Mouse (Mus musculus) mature B cell (primary cell): Measurements from ENCODE around the gene Bag1.
"Not testable (repeated sequence)": the region's sequence is repeated elsewhere in the genome, so short reads cannot be mapped to it uniquely, and the experiment has no call there.

ENCODE experiments used
- in situ Hi-C: fragments of 300-500 bp; cut with MboI; formaldehyde crosslinking; loops from 2 replicates; pipeline ENCODE4 v1.14.3; 2019

Gene Bag1

DNA sequence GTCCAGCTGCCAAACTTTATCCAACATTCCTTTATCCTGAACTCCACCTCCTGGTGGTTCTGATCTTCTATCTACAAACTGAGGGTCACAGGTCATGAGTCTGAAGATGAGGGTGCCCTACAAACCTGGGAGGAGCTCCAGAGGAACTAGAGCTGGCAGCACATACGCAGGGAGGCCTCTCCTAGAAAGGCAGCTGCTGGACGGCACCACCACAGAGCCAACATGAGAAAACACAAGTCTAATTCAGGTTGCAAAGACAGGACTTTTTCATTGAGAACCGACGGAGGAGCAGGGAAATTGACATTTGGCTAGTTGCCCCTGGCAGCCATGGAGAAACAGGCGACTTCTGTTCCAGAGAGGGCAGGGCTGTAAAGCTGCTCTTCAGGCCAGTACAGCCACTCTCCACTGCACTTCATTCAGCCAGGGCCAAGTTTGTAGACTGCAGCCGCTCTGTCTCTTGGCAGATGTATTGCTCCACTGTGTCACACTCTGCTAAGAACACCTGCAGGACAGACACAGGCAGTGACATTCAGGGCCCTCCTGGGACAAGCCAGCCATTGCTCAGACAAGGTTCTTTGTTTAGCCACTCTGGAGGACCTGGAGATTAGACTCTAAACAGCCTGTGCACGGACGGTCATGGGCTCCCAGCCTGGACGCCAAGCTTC lies 11.8 kb downstream of the Bag1 start:
- in situ Hi-C loops, result no loop called here

DNA sequence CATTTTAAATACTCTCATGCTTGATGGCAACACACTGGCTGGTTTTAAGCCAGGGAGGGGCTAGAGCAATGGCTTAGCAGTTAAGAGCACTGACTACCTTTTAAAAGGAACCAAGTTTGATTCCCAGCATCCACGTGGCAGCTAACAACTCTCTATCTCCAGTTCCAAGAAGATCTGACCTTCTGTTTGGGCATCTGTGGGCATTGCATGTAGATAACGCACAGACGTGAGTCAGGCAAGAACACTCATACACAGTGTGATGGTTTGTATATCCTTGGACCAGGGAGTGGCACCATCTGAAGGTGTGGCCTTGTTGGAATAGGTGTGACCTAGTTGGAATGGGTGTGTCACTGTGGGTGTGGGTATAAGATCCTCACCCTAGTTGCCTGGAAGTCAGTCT lies 13.7 kb downstream of the Bag1 start:
- in situ Hi-C loops, result not testable (repeated sequence)

DNA sequence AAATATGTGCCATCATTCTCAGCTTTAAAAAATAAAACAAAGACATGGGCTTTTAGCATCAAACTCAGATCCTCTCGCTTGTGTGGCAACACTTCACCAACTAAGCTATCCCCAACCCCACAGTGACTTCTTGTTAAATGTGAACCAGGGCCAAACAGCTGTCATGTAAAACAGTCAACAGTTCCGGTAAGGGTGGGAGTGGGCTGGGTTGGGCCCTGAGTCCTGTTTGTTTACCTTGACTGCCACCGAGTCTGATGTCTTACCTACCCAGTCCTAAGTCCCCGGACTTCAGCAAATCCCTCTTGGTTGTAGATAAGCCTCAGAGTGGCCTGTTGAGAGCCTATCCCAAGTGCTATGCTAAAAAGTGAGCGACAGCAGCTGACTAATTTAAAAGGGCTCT lies 14.4 kb downstream of the Bag1 start:
- in situ Hi-C loops, result no loop called here

DNA sequence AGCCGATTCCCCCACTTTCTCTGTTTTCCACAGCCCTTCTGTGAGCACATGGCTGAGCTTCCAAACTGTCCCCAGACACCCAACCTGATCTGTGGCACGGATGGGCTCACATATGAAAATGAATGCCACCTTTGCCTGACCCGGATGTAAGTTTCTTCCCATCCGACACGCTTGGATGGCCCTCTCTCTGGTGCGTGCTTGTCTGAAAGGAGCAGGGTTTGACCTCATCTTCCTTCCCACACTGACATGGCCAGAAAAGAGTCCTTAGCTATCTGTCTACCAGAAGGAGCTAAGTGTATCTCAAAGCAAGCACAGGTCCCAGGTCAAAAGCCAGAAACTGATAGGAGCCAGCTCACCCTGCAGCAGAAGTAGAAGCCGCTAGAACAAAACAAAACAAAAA lies 19.0 kb downstream of the Bag1 start:
- in situ Hi-C loops, result no loop called here

DNA sequence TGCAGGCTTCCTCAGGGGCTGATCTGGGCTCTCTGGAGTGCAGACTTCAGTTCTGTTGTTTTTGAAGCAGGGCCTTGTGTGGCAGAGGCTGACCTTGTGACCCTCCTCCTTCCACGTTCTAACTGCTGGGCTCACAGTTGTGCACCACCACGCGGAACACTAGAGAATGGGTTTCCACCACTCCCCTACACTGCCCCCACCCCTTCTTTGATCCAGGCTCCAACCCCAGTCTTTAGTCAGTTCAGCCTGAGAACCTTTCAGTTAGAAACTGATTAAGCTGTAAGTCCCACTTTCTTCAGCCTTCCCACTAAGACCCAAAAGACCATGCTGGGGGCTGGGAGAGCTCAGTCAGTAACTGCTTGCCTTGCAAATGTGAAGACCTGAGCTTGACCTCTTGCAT lies 22.5 kb downstream of the Bag1 start:
- in situ Hi-C loops, result no loop called here

DNA sequence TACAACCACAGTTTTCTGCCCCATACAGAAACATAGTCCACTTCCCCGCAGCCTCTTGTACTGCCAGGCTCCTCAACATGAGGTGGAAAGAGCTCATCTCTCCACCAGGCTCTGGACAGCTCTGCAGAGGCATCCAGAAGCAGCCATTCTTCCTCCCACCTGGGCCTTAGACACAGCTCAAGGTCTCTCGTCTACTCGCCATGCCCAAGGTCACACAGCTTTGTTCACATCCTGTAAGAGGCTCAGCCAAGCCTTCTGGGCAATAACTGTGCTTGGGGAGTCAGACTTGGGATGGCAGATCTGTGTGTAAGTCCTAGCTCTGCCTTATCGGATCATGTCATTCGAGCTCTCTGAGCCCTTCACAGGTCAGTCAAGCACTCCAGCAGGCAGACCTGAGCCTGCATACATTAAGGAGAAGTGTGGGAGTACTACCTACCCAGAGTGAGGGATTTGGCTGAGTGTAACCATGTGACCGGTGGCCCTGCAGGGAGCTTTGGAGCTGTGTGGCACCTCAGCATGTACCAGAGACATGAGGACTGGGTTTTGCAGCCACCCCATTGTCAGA lies 24.9 kb downstream of the Bag1 start:
- in situ Hi-C loops, result no loop called here

DNA sequence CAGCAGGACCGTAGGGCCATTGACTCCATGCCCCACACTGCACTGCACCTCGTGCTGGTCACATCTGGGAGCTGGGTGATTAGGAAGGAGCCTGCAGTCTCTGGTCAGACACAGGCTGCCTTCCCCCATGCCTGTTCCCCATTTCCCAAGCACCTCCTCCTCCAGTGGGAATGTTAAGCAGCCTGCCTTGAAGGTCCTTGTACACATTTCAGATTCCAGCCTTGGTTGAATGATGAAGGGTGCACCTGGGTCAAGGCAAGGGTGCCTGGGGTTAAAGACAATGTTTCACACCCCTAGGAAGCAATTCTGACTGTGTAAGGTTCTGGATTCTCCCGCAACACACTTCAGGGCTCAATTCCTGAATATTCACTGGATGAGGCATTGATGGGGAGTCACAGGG lies 26.8 kb downstream of the Bag1 start:
- in situ Hi-C loops, result no loop called here

DNA sequence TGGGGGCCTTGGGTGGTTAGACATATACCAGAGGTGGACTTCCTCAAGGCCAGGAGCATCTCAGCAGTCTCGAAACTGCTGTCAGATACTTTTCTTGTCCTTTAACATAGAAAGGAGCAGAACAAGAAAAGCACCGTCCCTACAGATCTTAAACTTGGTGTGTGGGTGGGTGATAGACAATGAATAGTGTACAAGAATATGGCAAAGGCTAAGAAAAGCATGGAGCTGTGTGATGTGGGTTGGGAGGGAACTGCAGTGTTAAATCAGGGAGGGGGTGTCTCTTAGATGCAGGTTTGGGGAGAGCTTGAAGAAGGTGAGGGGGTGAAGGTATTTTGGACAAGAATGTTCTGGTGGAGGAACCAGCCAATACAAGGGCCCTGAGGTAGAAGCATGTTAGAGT lies 27.5 kb downstream of the Bag1 start:
- in situ Hi-C loops, result no loop called here

DNA sequence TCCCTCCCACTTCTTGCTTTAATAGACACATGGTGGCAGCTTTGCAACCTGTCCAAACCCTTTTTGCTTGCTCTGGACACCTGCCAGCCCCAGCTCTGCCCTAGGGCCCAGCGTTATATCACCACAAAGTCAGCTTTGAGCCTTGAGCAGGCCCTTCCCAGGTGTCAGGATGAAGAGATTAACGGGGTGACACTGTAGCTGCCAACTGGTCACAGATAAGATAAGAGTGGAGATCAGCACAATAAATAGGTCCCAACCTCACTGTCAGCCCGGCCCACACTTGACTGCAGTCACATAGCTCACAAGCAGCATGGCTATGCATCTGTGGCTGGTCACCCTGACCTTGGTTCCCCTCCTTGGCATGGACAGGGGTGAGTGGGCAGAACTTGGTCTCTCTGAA lies 28.3 kb downstream of the Bag1 start, which contains the start of gene Spink4:
Gene Spink4 (plus strand): TSS at position 268 of the 400 bp plus-strand sequence.
- in situ Hi-C loops, result no loop called here

DNA sequence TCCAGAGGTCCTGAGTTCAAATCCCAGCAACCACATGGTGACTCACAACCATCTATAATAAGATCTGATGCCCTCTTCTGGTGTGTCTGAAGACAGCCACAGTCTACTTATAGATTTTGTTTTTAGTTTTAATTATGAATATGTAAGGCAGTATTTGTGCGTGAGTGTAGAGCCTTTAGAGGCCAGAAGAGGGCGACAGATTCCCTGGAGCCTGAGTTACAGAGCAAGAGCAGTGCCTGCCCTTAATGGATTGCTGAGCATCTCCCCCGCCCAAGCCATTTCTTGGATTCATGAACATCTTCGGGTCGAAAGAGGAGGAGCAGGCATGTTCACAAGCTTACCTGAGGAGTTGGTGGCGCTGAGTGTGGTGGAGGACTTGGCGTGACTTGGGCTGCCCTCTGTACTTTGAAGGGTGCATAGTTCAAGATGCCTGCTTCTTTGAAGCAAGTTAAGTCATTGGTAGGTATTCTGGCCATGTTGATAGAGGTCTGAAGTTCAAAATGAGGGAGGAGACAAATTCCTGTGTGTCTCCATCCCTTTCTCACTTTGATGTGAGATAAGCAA lies 31.4 kb downstream of the Bag1 start:
- in situ Hi-C loops, result no loop called here

DNA sequence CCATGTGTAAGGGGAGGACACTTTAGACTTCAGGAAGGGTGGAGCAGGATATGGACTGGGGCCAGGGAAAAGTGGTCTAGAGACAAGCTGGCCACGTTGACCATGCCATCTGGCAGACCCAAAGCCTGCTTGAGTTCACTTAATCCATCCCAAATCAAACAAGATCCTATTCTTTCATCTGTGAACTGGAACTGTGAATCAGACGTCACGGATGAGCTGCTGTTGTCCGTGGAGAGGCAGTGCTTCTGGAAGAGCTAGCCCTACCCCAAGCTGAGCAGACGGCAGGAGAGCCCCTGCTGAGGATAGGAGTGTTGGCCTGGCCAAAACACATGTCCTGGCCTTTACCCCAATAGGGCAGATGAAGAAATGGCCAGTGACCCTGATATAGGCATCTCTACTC lies 32.1 kb downstream of the Bag1 start:
- in situ Hi-C loops, result no loop called here

DNA sequence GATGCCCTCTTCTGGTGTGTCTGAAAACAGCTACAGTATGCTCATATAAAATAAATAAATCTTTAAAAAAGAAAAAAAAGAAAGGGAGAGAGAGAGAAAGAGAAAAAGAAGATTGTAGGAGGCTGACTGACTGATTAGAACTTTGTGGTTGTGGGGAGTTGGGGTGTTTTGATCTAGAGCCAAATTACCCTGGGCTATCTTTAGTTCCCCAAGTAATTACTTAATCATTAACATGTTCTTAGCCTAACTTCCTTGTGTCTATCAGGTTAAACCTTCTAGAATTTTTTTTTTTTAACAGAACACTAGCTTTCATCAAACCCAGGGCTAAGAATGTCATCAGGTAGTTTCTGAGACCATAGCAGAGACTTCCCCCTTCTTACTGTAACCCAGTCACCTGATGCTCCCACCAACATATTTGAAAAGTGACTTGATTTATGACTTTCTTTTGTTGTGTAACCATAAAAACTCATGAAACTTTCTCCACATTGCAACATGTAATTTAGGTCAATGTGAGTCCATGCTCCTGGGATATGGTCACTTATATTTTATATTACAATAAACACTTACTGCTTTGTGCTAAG lies 33.7 kb downstream of the Bag1 start:
- in situ Hi-C loops, result no loop called here

DNA sequence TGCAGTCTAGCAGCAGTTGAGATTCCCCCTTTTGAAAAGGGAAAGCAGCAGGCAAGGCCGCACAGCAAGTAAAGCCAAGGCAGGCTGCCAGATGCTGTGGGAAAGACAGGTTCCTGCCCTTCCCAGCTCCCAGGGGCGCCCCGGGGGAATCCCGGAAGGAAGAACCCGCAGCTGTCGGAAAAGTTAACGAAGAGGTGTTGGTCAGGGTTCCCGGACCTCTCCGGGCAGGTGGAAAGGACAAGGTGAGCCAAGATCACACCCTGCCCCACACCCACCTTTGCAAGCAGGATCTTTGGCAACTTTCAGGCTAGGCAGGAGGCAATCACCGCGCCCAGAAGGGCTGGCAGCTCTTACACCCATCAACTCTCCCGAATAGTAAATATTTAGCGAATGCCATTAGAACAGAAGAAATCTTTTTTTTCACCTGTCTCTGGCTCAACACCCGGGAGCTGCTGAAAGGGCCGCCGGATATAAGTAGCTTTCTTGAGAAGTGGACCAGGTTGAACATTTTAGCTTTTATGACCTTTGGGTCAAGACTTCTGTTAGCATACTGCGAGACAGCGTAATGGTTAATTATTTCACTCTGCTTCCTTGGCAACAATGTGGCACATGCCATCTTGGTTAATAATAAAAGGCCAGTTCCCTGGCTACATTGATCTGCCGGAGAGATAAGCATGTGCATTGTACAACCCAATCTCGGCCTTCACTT lies 39.7 kb downstream of the Bag1 start:
- in situ Hi-C loops, result loop anchor here (5.0 kb wide), 1 partner anchor 136 kb away; no protein-coding TSS in a partner anchor

DNA sequence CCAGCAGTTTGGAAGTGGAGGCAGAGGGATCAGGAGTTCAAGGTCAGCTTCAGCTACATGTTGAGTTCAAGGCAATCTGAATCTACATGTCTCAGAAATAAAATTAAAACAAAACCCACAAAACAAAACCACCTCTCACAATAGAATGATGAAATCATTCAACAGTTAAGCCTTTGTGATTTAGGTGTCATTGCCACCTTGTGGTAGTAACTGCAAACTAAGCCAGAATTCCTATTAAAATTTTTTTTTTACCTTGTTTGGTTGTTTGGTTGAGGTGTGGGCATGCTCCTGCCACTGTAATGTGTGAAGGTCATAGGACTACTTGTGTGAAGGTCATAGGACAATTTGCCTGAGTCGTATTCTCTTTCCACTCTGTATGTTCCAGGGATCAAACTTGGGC lies 41.8 kb downstream of the Bag1 start:
- in situ Hi-C loops, result loop anchor here (5.0 kb wide), 1 partner anchor 134 kb away; no protein-coding TSS in a partner anchor

DNA sequence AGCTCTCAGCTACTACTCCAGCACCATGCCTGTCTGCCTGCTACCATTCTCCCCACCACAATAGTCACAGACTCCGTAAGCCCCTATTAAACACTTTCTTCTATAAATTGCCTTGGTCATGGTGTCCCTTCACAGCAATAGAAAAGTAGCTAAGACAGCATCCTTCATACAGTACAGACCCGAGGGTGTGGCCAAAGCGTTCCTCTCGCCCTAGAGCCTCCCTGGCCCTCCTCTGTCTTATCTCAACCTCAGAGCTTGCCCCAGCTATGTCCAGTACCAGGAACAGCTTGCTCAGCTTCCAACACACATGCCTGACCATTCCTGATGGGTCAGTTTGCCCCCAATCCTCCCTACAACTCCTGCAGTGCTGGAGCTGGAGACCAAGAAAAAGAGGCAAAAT lies 47.5 kb downstream of the Bag1 start:
- in situ Hi-C loops, result no loop called here

DNA sequence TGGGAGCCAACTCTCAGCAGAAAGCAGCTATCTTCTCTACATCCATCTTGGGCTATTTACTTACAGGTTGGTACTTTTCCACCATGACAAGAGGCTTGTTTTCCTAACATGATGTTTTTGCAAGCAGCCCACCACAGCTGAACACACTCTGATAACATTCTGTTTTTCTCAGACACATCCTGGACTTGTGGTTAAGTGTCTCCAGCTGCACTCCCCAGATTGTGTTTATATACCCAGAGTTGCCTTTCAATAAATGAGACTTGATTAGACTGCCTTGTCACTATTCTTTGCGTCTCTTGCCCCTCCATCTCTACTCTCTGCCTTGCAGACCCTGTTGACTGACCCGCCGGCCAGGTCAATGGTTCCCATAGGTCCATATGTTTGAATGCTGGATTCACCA lies 48.0 kb downstream of the Bag1 start:
- in situ Hi-C loops, result no loop called here

DNA sequence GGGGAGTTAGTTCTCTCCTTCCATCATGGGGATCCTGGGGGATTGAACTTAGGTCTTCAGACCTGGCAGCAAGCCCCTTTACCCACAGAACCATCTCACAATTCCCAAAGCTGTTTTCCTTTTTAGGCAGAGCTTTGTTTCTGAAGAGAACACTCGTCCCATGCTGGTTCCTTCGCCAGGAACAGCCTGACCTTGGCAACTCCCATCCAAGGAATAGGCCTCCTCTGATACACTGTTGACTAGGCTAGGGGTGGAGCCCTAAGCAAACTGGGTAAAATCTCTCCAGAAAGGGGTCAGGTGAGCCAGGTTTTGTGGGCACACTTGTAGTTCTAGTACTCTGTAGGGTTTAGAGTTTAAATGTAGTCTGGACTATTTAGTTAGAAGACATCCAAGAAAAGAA lies 48.8 kb downstream of the Bag1 start:
- in situ Hi-C loops, result no loop called here

DNA sequence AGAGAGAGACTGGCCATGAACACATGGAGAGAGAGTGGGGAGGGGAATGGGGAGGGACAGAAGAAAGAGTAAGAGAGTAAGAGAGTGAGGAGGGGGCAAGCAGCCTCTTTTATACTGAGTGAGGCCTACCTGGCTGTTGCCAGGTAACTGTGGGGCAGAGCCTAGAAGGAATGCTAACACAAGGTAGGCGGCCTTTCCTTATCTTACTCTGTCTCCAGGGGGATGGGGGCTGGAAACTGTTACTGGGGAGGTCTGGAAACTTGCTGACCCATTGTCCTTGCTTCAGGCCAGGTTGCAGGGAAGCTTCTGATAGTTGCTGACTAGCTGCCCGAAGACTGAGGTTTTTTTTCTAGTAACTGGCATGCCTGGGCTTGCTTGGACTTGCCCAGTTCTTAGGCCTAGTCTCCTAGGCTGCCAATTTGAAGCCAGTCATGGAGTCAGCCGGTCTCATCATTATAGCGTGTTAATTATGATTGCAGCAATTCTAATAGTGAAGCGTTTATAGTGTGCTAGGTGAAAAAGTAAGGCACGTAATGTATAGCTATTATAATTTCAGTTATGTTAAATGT lies 49.5 kb downstream of the Bag1 start:
- in situ Hi-C loops, result no loop called here

DNA sequence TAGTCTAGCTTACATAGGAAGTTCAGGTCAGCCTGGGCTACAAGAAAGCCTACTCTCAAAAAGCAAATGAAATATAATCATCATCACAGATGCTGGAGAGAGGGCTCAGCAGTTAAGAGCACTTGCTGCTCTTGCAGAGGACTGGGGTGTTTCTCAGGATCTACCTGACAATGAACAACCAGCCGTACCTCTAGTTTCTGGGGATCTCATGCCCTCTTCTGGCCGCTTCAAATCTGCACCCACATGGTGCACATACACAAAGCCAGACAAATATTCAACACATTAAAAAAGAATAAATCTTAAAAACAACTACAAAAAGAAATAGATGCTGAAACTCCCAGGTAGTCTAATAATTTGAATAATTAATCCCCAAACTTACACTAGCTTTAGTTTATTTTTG lies 52.4 kb downstream of the Bag1 start:
- in situ Hi-C loops, result no loop called here

DNA sequence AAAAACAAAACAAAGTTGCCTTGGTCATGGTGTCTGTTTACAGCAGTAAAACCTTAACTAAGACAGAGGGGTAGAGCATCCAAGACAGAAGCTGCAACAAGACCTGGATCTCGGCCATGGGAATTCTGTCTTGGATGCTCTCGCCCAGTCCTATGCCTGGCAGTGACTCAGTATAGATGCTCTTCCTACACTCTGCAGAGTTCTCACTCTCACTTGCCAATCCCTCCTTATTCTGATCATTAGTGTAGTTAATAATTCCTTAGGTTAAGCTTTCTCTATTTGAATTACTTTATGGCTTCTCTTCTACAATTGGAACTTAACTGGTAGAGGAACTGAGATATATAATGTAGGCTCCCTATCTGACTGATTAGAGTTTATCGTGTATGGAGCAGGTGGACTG lies 53.0 kb downstream of the Bag1 start:
- in situ Hi-C loops, result no loop called here

DNA sequence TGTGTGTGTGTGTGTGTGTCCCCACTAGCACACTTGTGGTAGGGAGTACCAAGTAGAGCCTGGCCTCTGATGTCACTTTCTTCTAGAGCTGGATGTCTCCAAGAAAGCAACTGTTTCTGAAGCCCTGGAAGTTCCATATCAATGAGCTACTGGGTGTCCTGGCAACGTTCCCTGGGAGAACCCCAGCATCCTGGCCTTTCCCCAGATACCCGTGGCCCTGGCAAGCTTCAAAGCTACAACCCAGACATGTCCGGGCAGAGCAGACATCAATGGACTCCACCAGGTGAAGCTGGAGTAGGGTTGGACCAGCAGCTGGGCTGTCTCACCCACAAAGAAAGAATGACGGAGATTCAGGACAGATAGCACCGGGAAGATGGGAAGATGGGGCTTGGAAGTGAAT lies 56.9 kb downstream of the Bag1 start:
- in situ Hi-C loops, result no loop called here

DNA sequence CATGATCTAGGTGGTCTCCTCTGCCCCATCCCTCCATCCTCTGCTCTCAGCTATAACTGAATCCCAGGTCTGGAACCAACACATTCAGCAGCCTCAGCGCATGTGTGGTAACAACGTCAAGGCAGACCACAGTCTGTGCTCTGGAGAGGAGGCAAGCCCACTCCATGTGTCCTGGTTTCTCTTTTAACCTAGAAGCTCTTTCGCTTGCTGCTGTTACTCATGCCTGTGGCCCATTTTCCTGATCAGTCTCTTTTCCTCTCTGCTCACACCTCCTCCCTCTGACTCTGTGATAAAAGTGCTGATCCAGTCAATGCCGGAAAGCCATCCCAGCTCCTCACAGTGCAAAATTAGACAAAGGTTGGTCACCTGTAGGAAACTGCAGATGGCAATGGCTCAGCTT lies 58.1 kb downstream of the Bag1 start:
- in situ Hi-C loops, result no loop called here
